Mouse (Mus musculus): Measurements from ENCODE around the gene Irf9.
A peak's percentile ranks its signal among the peaks of the same experiment; 100 is the strongest.

Gene Irf9

GRCm38 (mm10) chr14:55580731-55581130, 22.6 kb upstream of the Irf9 start:
- no peak for DNase-seq (ENCODE audit: low read depth, low spot score)

DNA sequence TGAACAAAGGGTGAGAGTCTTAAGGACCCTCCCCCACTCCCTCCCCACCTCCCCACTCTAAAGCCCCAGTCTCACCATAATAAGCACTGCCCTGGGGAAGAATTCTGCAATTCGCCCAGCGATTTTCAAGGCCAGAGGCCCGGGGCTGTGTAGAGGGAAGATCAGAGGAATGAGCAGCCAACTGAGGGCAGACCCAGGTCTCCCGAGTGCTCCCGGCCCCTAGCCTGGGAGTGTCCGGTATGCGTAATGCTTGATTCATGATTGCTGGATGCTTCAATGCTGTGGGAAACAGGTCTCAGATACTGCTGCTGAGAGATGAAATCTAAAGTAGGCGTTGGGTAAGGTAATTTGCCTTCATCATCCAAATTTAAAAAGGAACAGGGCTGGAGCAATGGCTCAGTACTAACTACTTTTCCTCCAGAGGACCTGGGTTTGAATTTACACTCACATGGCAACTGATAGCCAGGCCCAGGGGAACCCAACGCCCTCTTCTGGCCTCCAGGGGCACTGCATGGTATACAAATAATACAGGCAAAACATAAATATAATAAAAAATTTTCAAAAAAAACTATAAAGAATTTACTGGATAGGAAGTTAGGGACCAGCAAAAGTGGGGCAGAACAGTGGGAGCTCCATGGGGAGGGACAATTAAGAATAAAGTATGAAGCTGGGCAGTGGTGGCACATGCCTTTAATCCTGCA, 21.2 kb upstream of the Irf9 start:
- no peak for DNase-seq (ENCODE audit: low read depth, low spot score)

- no peak for DNase-seq (ENCODE audit: low read depth, low spot score)
Measured at GRCm38 (mm10) chr14:55584303-55584701, 19.1 kb upstream of the Irf9 start.

DNA sequence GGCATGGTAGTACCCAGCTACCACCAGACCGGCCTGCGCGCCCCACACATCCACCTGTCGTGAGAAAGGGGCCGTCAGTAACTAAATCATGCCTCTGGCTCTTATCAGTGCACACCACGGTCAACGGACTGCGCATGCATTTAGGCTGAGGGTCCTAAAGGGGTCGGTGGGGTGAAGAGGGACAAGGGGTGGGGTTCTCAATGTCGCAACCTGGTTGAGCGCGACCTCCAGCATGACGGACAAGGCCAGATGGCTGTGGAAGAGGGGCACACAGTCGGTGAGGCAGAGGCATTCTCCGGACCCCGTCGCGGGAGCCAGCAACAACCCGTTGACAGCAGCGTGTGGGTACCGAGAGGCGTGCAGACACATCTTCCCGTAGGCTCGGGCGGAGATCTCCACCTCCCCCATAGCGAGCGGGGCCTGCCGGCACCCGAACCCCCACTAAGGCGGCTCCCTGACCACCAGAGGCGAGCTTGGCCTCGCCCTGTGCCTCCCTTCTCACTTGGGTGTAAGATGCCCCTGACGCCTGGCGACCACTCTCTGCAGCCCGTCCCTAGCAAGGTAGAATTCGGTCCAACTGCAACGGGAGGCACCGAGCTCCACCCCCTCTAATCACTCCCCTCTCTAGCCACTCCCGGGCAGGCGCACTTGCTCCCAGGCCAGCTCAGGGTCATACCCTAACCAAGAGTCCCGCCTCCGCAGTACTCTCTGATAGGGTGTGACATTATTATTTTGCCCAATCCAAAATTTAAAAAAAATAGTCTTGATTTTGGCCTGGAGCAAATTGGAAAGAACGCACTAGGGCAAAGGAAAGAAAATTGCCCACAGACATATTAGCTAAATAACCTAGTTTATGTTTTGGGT, 18.4 kb upstream of the Irf9 start, which contains the start of gene Emc9:
Emc9 (minus strand) TSS at position 601 of the 864 bp plus-strand sequence.
- peak; percentile 65 for DNase-seq (ENCODE audit: low read depth, low spot score)

DNA sequence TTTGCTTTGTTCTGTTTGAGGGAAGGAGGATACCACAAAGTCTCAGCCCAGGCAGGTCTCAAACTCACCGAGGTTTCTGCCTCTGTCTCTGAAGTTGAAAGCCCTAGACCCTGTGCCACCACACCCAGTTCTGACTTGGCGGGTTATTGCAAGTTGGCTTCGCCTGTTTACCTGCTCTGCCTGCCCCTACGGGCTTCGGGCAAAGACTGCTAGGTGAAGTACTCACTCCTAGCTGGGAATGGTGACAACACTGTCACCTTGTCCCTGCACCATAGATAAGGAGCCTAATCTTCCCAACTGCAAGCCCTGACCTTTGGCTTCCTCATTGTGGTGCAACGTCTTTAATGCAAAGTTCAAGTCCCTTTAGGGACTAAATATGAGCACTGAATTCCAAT, 17.8 kb upstream of the Irf9 start:
- DNase-seq (ENCODE audit: low read depth, low spot score) = no peak

GRCm38 (mm10) chr14:55586149-55586548, 17.2 kb upstream of the Irf9 start:
- no peak for DNase-seq (ENCODE audit: low read depth, low spot score)

- DNase-seq (ENCODE audit: low read depth, low spot score) = no peak
Measured at GRCm38 (mm10) chr14:55589271-55589670, 14.1 kb upstream of the Irf9 start.

GRCm38 (mm10) chr14:55589771-55590448, 13.5 kb upstream of the Irf9 start:
- DNase-seq (ENCODE audit: low read depth, low spot score) = no peak

GRCm38 (mm10) chr14:55590748-55591330, 12.5 kb upstream of the Irf9 start, which contains the start of gene Psme2:
Psme2 (minus strand) TSS chr14:55591113.
- DNase-seq (ENCODE audit: low read depth, low spot score) = peak; percentile 97

DNA sequence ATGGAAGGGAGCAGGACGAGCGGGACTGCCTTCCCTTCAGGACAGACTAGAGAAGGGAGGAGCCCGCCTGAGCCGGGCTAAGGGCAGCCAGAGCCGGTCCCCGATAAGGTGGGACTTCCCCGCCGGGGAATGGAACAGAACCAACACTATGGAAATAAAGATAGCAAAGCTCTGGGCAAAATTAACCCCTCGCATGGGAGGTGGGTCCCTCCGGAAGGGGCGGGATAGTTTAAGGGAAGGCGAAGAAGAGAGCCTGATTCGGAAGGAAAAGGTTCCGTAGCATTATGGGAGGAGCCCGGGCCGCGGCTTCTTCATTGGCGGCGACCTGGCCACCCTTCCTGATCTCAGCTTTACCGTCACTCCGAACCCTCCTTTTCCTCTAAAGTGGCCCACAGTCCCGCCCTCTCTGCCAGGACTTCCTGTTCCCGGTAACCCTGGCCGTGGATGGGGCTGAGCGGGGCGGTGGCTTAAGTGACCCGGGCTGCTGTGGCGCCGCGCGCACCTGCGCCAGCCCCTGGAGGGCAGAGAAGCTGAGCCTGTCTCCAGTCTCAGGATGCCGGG, 12.0 kb upstream of the Irf9 start, which contains the start of gene Rnf31:
Rnf31 (plus strand) TSS at position 378 of the 561 bp plus-strand sequence.
- DNase-seq (ENCODE audit: low read depth, low spot score) = peak; percentile 97

- DNase-seq (ENCODE audit: low read depth, low spot score) = no peak
Measured at GRCm38 (mm10) chr14:55592226-55592625, 11.1 kb upstream of the Irf9 start.

- no peak for DNase-seq (ENCODE audit: low read depth, low spot score)
Measured at GRCm38 (mm10) chr14:55596036-55596690, 7.2 kb upstream of the Irf9 start.

- DNase-seq (ENCODE audit: low read depth, low spot score) = no peak
Measured at GRCm38 (mm10) chr14:55598521-55599390, 4.6 kb upstream of the Irf9 start.

- DNase-seq (ENCODE audit: low read depth, low spot score) = peak; percentile 73
Measured at GRCm38 (mm10) chr14:55603633-55604576, 534 bp downstream of the Irf9 start.

DNA sequence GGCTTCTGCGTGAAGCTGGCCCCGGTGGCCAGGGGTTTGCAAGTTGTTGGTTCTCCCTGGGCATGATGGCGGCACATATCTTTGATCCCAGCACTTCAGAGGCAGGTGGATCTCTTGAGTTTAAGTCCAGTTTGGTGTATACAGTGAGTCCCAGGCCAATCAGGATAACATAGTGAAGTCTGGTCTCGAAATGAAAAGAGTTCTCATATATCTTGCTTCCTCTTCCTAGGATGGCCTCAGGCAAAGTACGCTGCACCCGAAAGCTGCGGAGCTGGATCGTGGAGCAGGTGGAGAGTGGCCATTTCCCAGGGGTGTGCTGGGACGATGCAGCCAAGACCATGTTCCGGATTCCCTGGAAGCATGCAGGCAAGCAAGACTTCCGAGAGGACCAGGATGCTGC, 1.5 kb downstream of the Irf9 start:
- DNase-seq (ENCODE audit: low read depth, low spot score) = no peak

GRCm38 (mm10) chr14:55605743-55606459, 2.5 kb downstream of the Irf9 start:
- no peak for DNase-seq (ENCODE audit: low read depth, low spot score)

DNA sequence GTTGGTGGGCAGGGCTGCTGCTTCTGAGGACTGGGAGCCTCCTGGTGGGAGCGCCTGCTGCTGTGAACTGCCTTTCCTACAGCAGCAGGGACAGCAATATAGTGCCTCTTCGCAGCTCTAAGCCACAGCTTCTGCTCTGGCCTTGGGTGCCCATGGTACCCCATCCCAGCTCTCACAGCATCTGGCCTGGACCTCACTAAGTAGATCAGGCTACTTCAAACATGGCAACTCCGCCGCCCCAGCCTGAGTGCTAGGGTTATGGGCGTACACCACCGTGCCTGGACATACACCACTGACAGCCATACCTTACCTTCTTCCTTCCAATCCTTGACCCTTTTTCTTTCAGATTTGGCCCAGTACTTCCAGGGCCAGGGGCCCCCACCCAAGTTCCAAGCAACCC, 5.0 kb downstream of the Irf9 start:
- DNase-seq (ENCODE audit: low read depth, low spot score) = no peak

DNA sequence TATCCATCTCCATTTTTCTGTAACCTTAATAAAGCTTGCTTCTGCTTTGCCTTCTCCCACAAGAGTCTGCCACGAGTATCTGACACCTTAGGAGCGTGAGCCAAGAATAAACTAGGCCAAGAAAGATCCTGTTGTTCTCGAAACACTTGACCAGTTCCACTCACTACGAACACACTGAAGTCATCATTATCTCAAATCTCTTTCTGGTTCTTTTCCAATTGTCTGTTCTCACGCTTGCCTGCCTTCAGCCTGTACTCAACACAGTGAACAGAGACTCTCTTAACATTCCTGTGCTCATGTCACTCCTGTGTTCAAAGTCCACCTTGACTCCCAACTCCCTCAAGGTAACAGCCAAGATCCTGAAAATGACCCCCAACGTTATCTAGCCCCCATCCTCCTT, 10.0 kb downstream of the Irf9 start:
- DNase-seq (ENCODE audit: low read depth, low spot score) = no peak
